Mouse (Mus musculus) layer of hippocampus, adult 11-12 months (tissue): Measurements from ENCODE around the gene Hecw2.

Experiments
- DNase-seq: peaks from one replicate; pipeline ENCODE4 v3.0.0; 2022; ENCODE audit warnings: low spot score

Gene Hecw2

GRCm38 (mm10) chr1:53986185-53986892, 208.6 kb downstream of the Hecw2 start:
- DNase-seq, result no peak

- DNase-seq, result no peak
Observed at GRCm38 (mm10) chr1:53978514-53978831, 216.5 kb downstream of the Hecw2 start.

- no peak for DNase-seq
Observed at GRCm38 (mm10) chr1:53977806-53978513, 217.0 kb downstream of the Hecw2 start.

- no peak for DNase-seq
Observed at GRCm38 (mm10) chr1:53976721-53977120, 218.2 kb downstream of the Hecw2 start.

- no peak for DNase-seq
Observed at GRCm38 (mm10) chr1:53976100-53976499, 218.9 kb downstream of the Hecw2 start.

GRCm38 (mm10) chr1:53974941-53975340, 220.0 kb downstream of the Hecw2 start:
- no peak for DNase-seq

- no peak for DNase-seq
Observed at GRCm38 (mm10) chr1:53970326-53970977, 224.5 kb downstream of the Hecw2 start.

GRCm38 (mm10) chr1:53952395-53952794, 242.6 kb downstream of the Hecw2 start:
- DNase-seq, result peak; percentile 36

GRCm38 (mm10) chr1:53945815-53946214, 249.2 kb downstream of the Hecw2 start:
- DNase-seq, result no peak

- no peak for DNase-seq
Observed at GRCm38 (mm10) chr1:53942468-53942867, 252.5 kb downstream of the Hecw2 start.

- no peak for DNase-seq
Observed at GRCm38 (mm10) chr1:53941528-53941927, 253.4 kb downstream of the Hecw2 start.

- DNase-seq, result no peak
Observed at GRCm38 (mm10) chr1:53940268-53941017, 254.5 kb downstream of the Hecw2 start.

GRCm38 (mm10) chr1:53939291-53939690, 255.7 kb downstream of the Hecw2 start:
- no peak for DNase-seq

GRCm38 (mm10) chr1:53933308-53933707, 261.7 kb downstream of the Hecw2 start:
- no peak for DNase-seq

- no peak for DNase-seq
Observed at GRCm38 (mm10) chr1:53931314-53931713, 263.7 kb downstream of the Hecw2 start.

GRCm38 (mm10) chr1:53927605-53928004, 267.4 kb downstream of the Hecw2 start:
- peak; percentile 39 for DNase-seq

GRCm38 (mm10) chr1:53925149-53925901, 269.6 kb downstream of the Hecw2 start:
- no peak for DNase-seq

- DNase-seq, result no peak
Observed at GRCm38 (mm10) chr1:53911848-53912247, 283.1 kb downstream of the Hecw2 start.

- no peak for DNase-seq
Observed at GRCm38 (mm10) chr1:53910251-53910650, 284.7 kb downstream of the Hecw2 start.

GRCm38 (mm10) chr1:53909118-53909517, 285.9 kb downstream of the Hecw2 start:
- peak; percentile 19 for DNase-seq

- DNase-seq, result no peak
Observed at GRCm38 (mm10) chr1:53906175-53906574, 288.8 kb downstream of the Hecw2 start.

GRCm38 (mm10) chr1:53900416-53900815, 294.6 kb downstream of the Hecw2 start:
- no peak for DNase-seq
